Mouse (Mus musculus): Measurements from ENCODE around the gene Tmem135. TPM values are rescaled to one million over a fixed set of nuclear protein-coding genes. Genes with fewer than 3 reads are reported as not detected.

The Tmem135 gene
- polyA plus RNA-seq, 1 experiment = 22.6 TPM

GRCm38 (mm10) chr7:89431185-89431584, 27.2 kb upstream of the Tmem135 start:
- Histone ChIP-seq H3K4me3 (ENCODE audit: insufficient read depth, low read length) (no peak overlapping the region), H3K4me1 (ENCODE audit: control insufficient read depth, insufficient read depth, low read length) (no peaks in the 10 kb centered on the region; the same call in 1 of the 2 replicates), H3K27ac (ENCODE audit: insufficient read depth, low read length) (no peak overlapping the region)
- TF ChIP-seq POLR2A (IDR thresholded peaks at IDR 0.05; ENCODE audit: low read depth, low read length) = no peak
- no peak for TF ChIP-seq CTCF (IDR thresholded peaks at IDR 0.05; ENCODE audit: borderline replicate concordance, insufficient read depth, low read length)

- Histone ChIP-seq H3K4me3 (ENCODE audit: insufficient read depth, low read length) (no peak overlapping the region), H3K4me1 (ENCODE audit: control insufficient read depth, insufficient read depth, low read length) (no peaks in the 10 kb centered on the region; the same call in 1 of the 2 replicates), H3K27ac (ENCODE audit: insufficient read depth, low read length) (no peak overlapping the region)
- no peak for TF ChIP-seq CTCF (IDR thresholded peaks at IDR 0.05; ENCODE audit: borderline replicate concordance, insufficient read depth, low read length)
- TF ChIP-seq POLR2A (IDR thresholded peaks at IDR 0.05; ENCODE audit: low read depth, low read length) = no peak
These were observed 25.3 kb upstream of the Tmem135 start for GRCm38 (mm10) chr7:89429326-89429725.

DNA sequence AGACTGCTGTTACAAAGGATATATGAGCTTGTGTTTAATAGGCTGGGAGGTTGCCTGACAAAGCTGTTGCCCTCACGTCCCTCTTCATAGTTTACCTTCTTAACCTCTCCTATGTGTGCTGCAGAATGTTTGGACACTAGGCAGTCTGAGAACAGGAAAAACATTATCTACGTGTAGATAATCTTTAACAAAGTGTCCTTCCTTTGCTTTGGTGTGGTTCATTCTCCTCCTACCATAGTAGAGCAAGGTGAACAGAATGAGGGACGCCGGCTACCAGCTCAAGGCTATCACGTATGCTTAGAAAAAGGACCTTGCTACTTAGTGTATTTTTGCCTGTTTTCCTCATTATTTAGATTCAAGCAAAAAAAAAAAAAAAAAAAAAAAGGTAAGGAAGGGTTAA, 24.8 kb upstream of the Tmem135 start:
- no peak for TF ChIP-seq CTCF (IDR thresholded peaks at IDR 0.05; ENCODE audit: borderline replicate concordance, insufficient read depth, low read length)
- TF ChIP-seq POLR2A (IDR thresholded peaks at IDR 0.05; ENCODE audit: low read depth, low read length) = no peak

GRCm38 (mm10) chr7:89427101-89427500, 23.1 kb upstream of the Tmem135 start:
- Histone ChIP-seq H3K27ac (ENCODE audit: insufficient read depth, low read length) (no peak overlapping the region), H3K4me3 (ENCODE audit: insufficient read depth, low read length) (no peak overlapping the region), H3K4me1 (ENCODE audit: control insufficient read depth, insufficient read depth, low read length) (no peaks in the 10 kb centered on the region; the same call in 1 of the 2 replicates)
- TF ChIP-seq POLR2A (IDR thresholded peaks at IDR 0.05; ENCODE audit: low read depth, low read length) (no peak), CTCF (IDR thresholded peaks at IDR 0.05; ENCODE audit: borderline replicate concordance, insufficient read depth, low read length) (no peak)

More for the DNA sequence above, 24.8 kb upstream of the Tmem135 start:
- no peaks in the 10 kb centered on the region; the same call in 1 of the 2 replicates for H3K4me1 ChIP-seq (ENCODE audit: control insufficient read depth, insufficient read depth, low read length)
- H3K27ac ChIP-seq (ENCODE audit: insufficient read depth, low read length) = no peak overlapping the region
- no peak overlapping the region for H3K4me3 ChIP-seq (ENCODE audit: insufficient read depth, low read length)

DNA sequence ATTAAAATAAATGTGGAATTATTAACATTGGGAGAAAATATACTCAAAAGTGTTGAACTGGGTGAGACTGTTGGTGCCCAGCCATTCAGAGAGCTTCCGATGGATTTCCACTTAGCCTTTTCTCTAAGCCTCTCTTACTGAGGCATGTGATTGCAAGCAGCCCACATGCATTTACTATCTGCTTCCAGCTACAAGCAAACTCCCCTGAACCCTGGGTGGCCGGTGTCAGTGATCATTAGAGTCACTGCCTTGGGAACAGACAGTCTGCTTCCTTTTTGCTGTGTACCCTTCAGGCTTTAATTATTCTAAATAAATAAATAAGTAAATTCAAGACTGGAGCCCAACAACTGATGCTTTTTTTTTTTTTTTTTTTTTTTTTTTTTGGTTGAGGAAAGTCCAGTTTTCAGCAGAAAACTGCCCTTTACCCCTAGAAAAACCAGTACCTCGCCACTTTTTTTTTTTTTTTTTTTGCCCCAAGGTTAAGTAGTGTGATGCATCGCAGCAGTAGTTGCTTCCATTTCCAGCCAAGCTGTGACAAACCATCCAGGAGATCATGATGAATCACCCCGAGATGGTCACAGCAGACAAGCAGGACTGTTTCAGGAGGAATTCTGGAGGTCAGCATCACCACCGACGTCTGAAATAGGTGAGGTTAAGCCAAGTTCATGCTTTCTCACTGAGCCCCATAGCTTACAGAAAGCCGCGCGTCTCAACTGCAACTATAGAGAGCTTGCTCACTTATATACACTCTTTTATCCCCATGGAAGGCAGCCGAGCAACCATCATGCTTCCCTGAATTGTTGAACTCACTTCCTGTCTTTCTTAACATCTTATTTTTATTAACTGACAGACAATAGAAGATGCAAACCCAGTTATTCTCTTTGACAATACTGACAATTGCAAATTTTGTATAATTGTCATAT, 22.0 kb upstream of the Tmem135 start:
- Histone ChIP-seq H3K4me3 (ENCODE audit: insufficient read depth, low read length) (no peak overlapping the region), H3K27ac (ENCODE audit: insufficient read depth, low read length) (no peak overlapping the region), H3K4me1 (ENCODE audit: control insufficient read depth, insufficient read depth, low read length) (no peaks in the 10 kb centered on the region; the same call in 1 of the 2 replicates)
- TF ChIP-seq CTCF (IDR thresholded peaks at IDR 0.05; ENCODE audit: borderline replicate concordance, insufficient read depth, low read length) = no peak
- TF ChIP-seq POLR2A (IDR thresholded peaks at IDR 0.05; ENCODE audit: low read depth, low read length) = no peak

DNA sequence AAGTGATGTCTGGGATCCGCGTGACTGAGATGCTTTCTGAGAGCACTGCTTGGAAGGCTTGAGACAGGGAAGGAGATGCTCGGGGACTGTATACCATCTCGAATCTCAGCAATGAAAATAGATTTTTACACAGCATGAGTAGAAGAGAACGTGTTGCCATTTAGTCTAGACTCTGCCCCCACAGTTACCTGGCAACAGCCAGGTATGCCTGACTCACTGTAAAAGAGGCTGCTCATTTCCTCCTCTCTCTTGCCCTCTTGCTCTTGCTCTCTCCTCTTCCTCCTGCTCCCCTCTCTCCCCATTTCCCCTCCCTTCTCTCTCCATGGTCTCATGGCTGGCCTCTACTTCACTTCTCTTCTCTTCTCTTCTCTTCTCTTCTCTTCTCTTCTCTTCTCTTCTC, 20.6 kb upstream of the Tmem135 start:
- H3K4me1 ChIP-seq (ENCODE audit: control insufficient read depth, insufficient read depth, low read length) = no peaks in the 10 kb centered on the region; the same call in 1 of the 2 replicates
- TF ChIP-seq CTCF (IDR thresholded peaks at IDR 0.05; ENCODE audit: borderline replicate concordance, insufficient read depth, low read length) (no peak), POLR2A (IDR thresholded peaks at IDR 0.05; ENCODE audit: low read depth, low read length) (no peak)
- H3K27ac ChIP-seq (ENCODE audit: insufficient read depth, low read length) = no peak overlapping the region
- no peak overlapping the region for H3K4me3 ChIP-seq (ENCODE audit: insufficient read depth, low read length)

- H3K4me3 ChIP-seq (ENCODE audit: insufficient read depth, low read length) = no peak overlapping the region
- H3K4me1 ChIP-seq (ENCODE audit: control insufficient read depth, insufficient read depth, low read length) = no peaks in the 10 kb centered on the region; the same call in 1 of the 2 replicates
- TF ChIP-seq POLR2A (IDR thresholded peaks at IDR 0.05; ENCODE audit: low read depth, low read length) = no peak
- TF ChIP-seq CTCF (IDR thresholded peaks at IDR 0.05; ENCODE audit: borderline replicate concordance, insufficient read depth, low read length) = no peak
- no peak overlapping the region for H3K27ac ChIP-seq (ENCODE audit: insufficient read depth, low read length)
These were observed 19.8 kb upstream of the Tmem135 start for GRCm38 (mm10) chr7:89423688-89424255.

DNA sequence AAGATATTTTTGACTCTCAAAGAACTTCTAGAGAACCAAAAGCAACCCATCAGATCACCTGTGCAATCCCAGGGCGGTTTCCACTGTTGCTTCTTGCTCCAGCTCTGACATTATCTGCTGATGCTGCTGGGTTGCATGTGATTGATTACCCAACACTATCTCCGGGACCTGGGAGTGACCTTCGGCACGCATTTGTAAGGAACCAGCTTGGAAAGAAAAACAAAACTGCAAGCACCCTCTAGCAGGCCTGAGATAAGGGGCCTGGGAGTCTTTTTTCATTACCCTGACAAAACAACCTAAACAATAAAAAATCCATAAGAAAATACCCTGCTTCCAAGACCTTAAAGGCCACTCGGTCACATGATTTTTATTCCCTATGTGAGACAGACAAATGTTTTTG, 19.2 kb upstream of the Tmem135 start:
- no peak overlapping the region for H3K4me3 ChIP-seq (ENCODE audit: insufficient read depth, low read length)
- TF ChIP-seq CTCF (IDR thresholded peaks at IDR 0.05; ENCODE audit: borderline replicate concordance, insufficient read depth, low read length) (no peak), POLR2A (IDR thresholded peaks at IDR 0.05; ENCODE audit: low read depth, low read length) (no peak)
- no peaks in the 10 kb centered on the region; the same call in 1 of the 2 replicates for H3K4me1 ChIP-seq (ENCODE audit: control insufficient read depth, insufficient read depth, low read length)
- no peak overlapping the region for H3K27ac ChIP-seq (ENCODE audit: insufficient read depth, low read length)

GRCm38 (mm10) chr7:89422650-89423049, 18.6 kb upstream of the Tmem135 start:
- no peak for TF ChIP-seq POLR2A (IDR thresholded peaks at IDR 0.05; ENCODE audit: low read depth, low read length)
- no peak for TF ChIP-seq CTCF (IDR thresholded peaks at IDR 0.05; ENCODE audit: borderline replicate concordance, insufficient read depth, low read length)
- Histone ChIP-seq H3K4me1 (ENCODE audit: control insufficient read depth, insufficient read depth, low read length) (no peaks in the 10 kb centered on the region; the same call in 1 of the 2 replicates), H3K27ac (ENCODE audit: insufficient read depth, low read length) (no peak overlapping the region), H3K4me3 (ENCODE audit: insufficient read depth, low read length) (no peak overlapping the region)

DNA sequence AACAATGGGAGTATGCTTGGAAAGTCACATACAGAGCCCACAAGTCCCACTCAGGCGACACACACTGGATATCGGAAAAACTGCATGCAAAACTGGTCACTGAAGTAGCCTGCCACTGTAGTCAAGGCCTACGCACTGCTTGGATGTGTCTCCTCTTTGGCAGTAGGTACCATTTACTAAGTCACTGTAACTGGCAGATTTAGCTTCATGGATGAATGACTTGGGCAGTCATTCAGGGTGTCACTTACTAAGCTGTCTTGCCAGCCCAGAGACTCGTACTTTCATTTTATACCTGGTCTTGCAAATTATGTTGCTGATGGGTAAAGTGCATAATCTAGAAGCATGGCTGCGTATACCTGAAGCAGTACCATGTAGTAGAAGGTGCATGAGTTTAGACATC, 17.3 kb upstream of the Tmem135 start:
- no peaks in the 10 kb centered on the region; the same call in none of the 2 replicates for H3K4me1 ChIP-seq (ENCODE audit: control insufficient read depth, insufficient read depth, low read length)
- TF ChIP-seq CTCF (IDR thresholded peaks at IDR 0.05; ENCODE audit: borderline replicate concordance, insufficient read depth, low read length) = no peak
- TF ChIP-seq POLR2A (IDR thresholded peaks at IDR 0.05; ENCODE audit: low read depth, low read length) = no peak
- no peak overlapping the region for H3K27ac ChIP-seq (ENCODE audit: insufficient read depth, low read length)
- no peak overlapping the region for H3K4me3 ChIP-seq (ENCODE audit: insufficient read depth, low read length)

All from embryonic fibroblast, embryonic 13.5 days (primary cell).